Comparison of ENCODE assay signal across 30 mouse cellular contexts in genomic region chr12:105134826-105135225, GRCm38 (mm10). TPM values are rescaled to one million over a fixed set of nuclear protein-coding genes. Genes with fewer than 3 reads are reported as not detected.
"Had no signal": no experiment of that assay in that cellular context is flagged by ENCODE, and none has a peak within 500 bp of the region (broad histone marks: within the 10 kb centered on the region; RNA-seq: fewer than 3 reads in every experiment).

No protein-coding gene starts in this region.

RNA-seq across cellular contexts. Expression of gene Tcl1b2, which starts 11.0 kb away (rescaled TPM):
- polyA plus RNA-seq: limb, embryonic 11.5 days; limb, embryonic 12.5 days; limb, embryonic 13.5 days; limb, embryonic 15.5 days; liver, adult 2 months; liver, embryonic 11.5 days; liver, embryonic 12.5 days; liver, embryonic 13.5 days; liver, embryonic 15.5 days; liver, embryonic 16.5 days; liver, postnatal 0 days; lung, adult 2 months; lung, embryonic 14.5 days; lung, embryonic 15.5 days; lung, embryonic 16.5 days; lung, postnatal 0 days; macrophage; midbrain, embryonic 10.5 days; midbrain, embryonic 11.5 days; midbrain, embryonic 12.5 days; midbrain, embryonic 13.5 days; midbrain, embryonic 14.5 days; midbrain, embryonic 15.5 days; midbrain, embryonic 16.5 days; midbrain, postnatal 0 days; myocyte; neural tube, embryonic 11.5 days; neural tube, embryonic 12.5 days had no signal

RNA-seq across cellular contexts. Expression of gene Tcl1b1, which starts 24.7 kb away (rescaled TPM):
- polyA plus RNA-seq: limb, embryonic 11.5 days; limb, embryonic 12.5 days; limb, embryonic 13.5 days; limb, embryonic 14.5 days; limb, embryonic 15.5 days; liver, adult 2 months; liver, embryonic 11.5 days; liver, embryonic 12.5 days; liver, embryonic 13.5 days; liver, embryonic 14.5 days; liver, embryonic 15.5 days; liver, embryonic 16.5 days; liver, postnatal 0 days; lung, adult 2 months; lung, embryonic 14.5 days; lung, embryonic 15.5 days; lung, embryonic 16.5 days; lung, postnatal 0 days; macrophage; midbrain, embryonic 10.5 days; midbrain, embryonic 11.5 days; midbrain, embryonic 12.5 days; midbrain, embryonic 13.5 days; midbrain, embryonic 14.5 days; midbrain, embryonic 15.5 days; midbrain, embryonic 16.5 days; midbrain, postnatal 0 days; myocyte; neural tube, embryonic 11.5 days; neural tube, embryonic 12.5 days had no signal

RNA-seq across cellular contexts. Expression of gene Tcl1b5, which starts 41.3 kb away (rescaled TPM):
- polyA plus RNA-seq: limb, embryonic 11.5 days; limb, embryonic 12.5 days; limb, embryonic 13.5 days; limb, embryonic 14.5 days; limb, embryonic 15.5 days; liver, adult 2 months; liver, embryonic 11.5 days; liver, embryonic 12.5 days; liver, embryonic 13.5 days; liver, embryonic 14.5 days; liver, embryonic 15.5 days; liver, embryonic 16.5 days; liver, postnatal 0 days; lung, adult 2 months; lung, embryonic 14.5 days; lung, embryonic 15.5 days; lung, embryonic 16.5 days; lung, postnatal 0 days; macrophage; midbrain, embryonic 10.5 days; midbrain, embryonic 11.5 days; midbrain, embryonic 12.5 days; midbrain, embryonic 13.5 days; midbrain, embryonic 14.5 days; midbrain, embryonic 15.5 days; midbrain, embryonic 16.5 days; midbrain, postnatal 0 days; neural tube, embryonic 11.5 days; neural tube, embryonic 12.5 days had no signal

RNA-seq across cellular contexts. Expression of gene Tcl1b3, which starts 56.0 kb away (rescaled TPM):
- polyA plus RNA-seq: limb, embryonic 11.5 days; limb, embryonic 12.5 days; limb, embryonic 13.5 days; limb, embryonic 14.5 days; limb, embryonic 15.5 days; liver, adult 2 months; liver, embryonic 11.5 days; liver, embryonic 12.5 days; liver, embryonic 13.5 days; liver, embryonic 14.5 days; liver, embryonic 15.5 days; liver, embryonic 16.5 days; liver, postnatal 0 days; lung, adult 2 months; lung, embryonic 14.5 days; lung, embryonic 15.5 days; lung, embryonic 16.5 days; lung, postnatal 0 days; macrophage; midbrain, embryonic 10.5 days; midbrain, embryonic 11.5 days; midbrain, embryonic 12.5 days; midbrain, embryonic 13.5 days; midbrain, embryonic 14.5 days; midbrain, embryonic 15.5 days; midbrain, embryonic 16.5 days; midbrain, postnatal 0 days; myocyte; neural tube, embryonic 11.5 days; neural tube, embryonic 12.5 days had no signal
